In the genomic region with DNA sequence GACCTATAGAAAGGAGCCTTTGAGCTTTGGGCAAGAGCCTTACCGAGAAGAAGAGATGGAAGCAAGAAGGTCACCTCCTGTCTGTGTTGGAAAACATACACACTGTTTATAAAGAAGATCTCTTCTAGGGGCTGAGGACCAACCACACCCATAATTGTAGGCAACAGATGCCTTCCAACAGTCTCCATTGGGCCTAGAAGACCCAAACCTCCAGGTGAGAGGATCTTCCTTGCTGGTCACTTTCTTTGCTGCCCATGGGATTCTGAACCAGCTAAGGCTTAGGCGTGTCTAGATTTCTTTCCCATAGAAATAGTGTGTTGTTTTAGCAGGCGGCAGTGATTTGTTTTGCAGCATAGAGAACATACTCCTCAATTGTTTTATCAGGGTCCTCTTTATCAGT, we compare ENCODE assay signal across 27 mouse cellular contexts.
"Had no signal": no experiment of that assay in that cellular context is flagged by ENCODE, and none has a peak within 500 bp of the region (broad histone marks: within the 10 kb centered on the region; RNA-seq: fewer than 3 reads in every experiment).

No protein-coding gene starts in this region.

- DNase-seq: cerebellum, adult 2 months; cerebellum, adult 8-10 months; cerebellum, adult 9-10 months; cerebellum, adult 9-11 months; cerebellum, postnatal 10 days; cerebellum, postnatal 14 days; cerebellum, postnatal 25 days; cerebellum, postnatal 36 days; embryo, embryonic 11 days; forebrain, postnatal 0 days; gastrocnemius, adult 2 months; gastrocnemius, postnatal 10 days; gastrocnemius, postnatal 14 days; gastrocnemius, postnatal 25 days; gastrocnemius, postnatal 36 days; heart, adult 18-20 months had no signal

- H3K27me3 ChIP-seq: embryonic facial prominence, embryonic 12.5 days; embryonic facial prominence, embryonic 13.5 days; embryonic facial prominence, embryonic 15.5 days; forebrain, embryonic 12.5 days; forebrain, embryonic 13.5 days; forebrain, embryonic 15.5 days had no signal

- ATAC-seq: forebrain, embryonic 13.5 days; forebrain, embryonic 14.5 days; forebrain, embryonic 15.5 days; forebrain, embryonic 16.5 days; forebrain, postnatal 0 days had no signal

- H3K9ac ChIP-seq: embryonic facial prominence, embryonic 12.5 days; embryonic facial prominence, embryonic 13.5 days; embryonic facial prominence, embryonic 15.5 days; forebrain, embryonic 12.5 days; forebrain, embryonic 13.5 days; forebrain, embryonic 15.5 days; forebrain, postnatal 0 days had no signal

- H3K27ac ChIP-seq: embryonic facial prominence, embryonic 10.5 days; embryonic facial prominence, embryonic 12.5 days; embryonic facial prominence, embryonic 13.5 days; embryonic facial prominence, embryonic 15.5 days; forebrain, embryonic 10.5 days; forebrain, embryonic 12.5 days; forebrain, embryonic 13.5 days; forebrain, embryonic 15.5 days; gastrocnemius, adult 2 months had no signal

- H3K9me3 ChIP-seq: embryonic facial prominence, embryonic 10.5 days; embryonic facial prominence, embryonic 12.5 days; embryonic facial prominence, embryonic 13.5 days; embryonic facial prominence, embryonic 15.5 days; forebrain, embryonic 10.5 days; forebrain, embryonic 12.5 days; forebrain, embryonic 13.5 days; forebrain, embryonic 15.5 days had no signal

- H3K4me1 ChIP-seq: embryonic facial prominence, embryonic 10.5 days; embryonic facial prominence, embryonic 12.5 days; embryonic facial prominence, embryonic 13.5 days; embryonic facial prominence, embryonic 15.5 days; forebrain, embryonic 13.5 days; forebrain, embryonic 15.5 days had no signal

- H3K4me2 ChIP-seq: embryonic facial prominence, embryonic 12.5 days; embryonic facial prominence, embryonic 13.5 days; embryonic facial prominence, embryonic 15.5 days; forebrain, embryonic 12.5 days; forebrain, embryonic 13.5 days; forebrain, embryonic 15.5 days had no signal

- H3K36me3 ChIP-seq: embryonic facial prominence, embryonic 10.5 days; embryonic facial prominence, embryonic 12.5 days; embryonic facial prominence, embryonic 13.5 days; embryonic facial prominence, embryonic 15.5 days; forebrain, embryonic 10.5 days; forebrain, embryonic 12.5 days; forebrain, embryonic 15.5 days had no signal

- H3K4me3 ChIP-seq: embryonic facial prominence, embryonic 10.5 days; embryonic facial prominence, embryonic 12.5 days; embryonic facial prominence, embryonic 13.5 days; embryonic facial prominence, embryonic 15.5 days; erythroblast, embryonic 14.5 days; forebrain, embryonic 10.5 days; forebrain, embryonic 12.5 days; forebrain, embryonic 13.5 days; forebrain, embryonic 15.5 days; gastrocnemius, adult 2 months had no signal
